Mouse (Mus musculus) heart, embryonic 12.5 days (tissue): ENCODE results near the gene Bpnt1. TPM values are rescaled to one million over a fixed set of nuclear protein-coding genes. Genes with fewer than 3 reads are reported as not detected.

ENCODE experiments used
- ATAC-seq: fragments of 200-750 bp; cut with Nextera tagmentation; 2 replicates; pipeline ENCODE4 v1.8.0; 2017; ENCODE audit warnings: moderate TSS enrichment, moderate library complexity; ENCODE audit not compliant: insufficient number of reproducible peaks, low FRiP score
- H3K27ac ChIP-seq: fragments of 300-500 bp; sonication (generic); 2 replicates; pipeline ENCODE4 v1.5.1; 2016; ENCODE audit warnings: mild to moderate bottlenecking, moderate library complexity; ENCODE audit not compliant: poor library complexity, severe bottlenecking
- H3K27me3 ChIP-seq: fragments of 300-500 bp; sonication (generic); replicated peaks from 2 replicates; pipeline ENCODE4 v1.6.1; 2016; ENCODE audit warnings: mild to moderate bottlenecking, moderate library complexity
- H3K36me3 ChIP-seq: fragments of 300-500 bp; sonication (generic); 2 replicates; pipeline ENCODE4 v1.6.1; 2016; ENCODE audit warnings: mild to moderate bottlenecking, moderate library complexity
- H3K4me1 ChIP-seq: fragments of 300-500 bp; sonication (generic); replicated peaks from 2 replicates; pipeline ENCODE4 v1.6.1; 2016; ENCODE audit warnings: mild to moderate bottlenecking
- H3K4me2 ChIP-seq: fragments of 300-500 bp; sonication (generic); 2 replicates; pipeline ENCODE4 v1.6.1; 2016; ENCODE audit warnings: mild to moderate bottlenecking, moderate library complexity
- H3K4me3 ChIP-seq: fragments of 300-500 bp; sonication (generic); 2 replicates; pipeline ENCODE4 v1.5.1; 2016; ENCODE audit warnings: mild to moderate bottlenecking
- H3K9ac ChIP-seq: fragments of 300-500 bp; sonication (generic); 2 replicates; pipeline ENCODE4 v1.6.1; 2016; ENCODE audit warnings: mild to moderate bottlenecking, moderate library complexity
- H3K9me3 ChIP-seq: fragments of 300-500 bp; sonication (generic); replicated peaks from 2 replicates; pipeline ENCODE4 v1.6.1; 2016; ENCODE audit warnings: mild to moderate bottlenecking, moderate library complexity
- WGBS: fragments of 180-500 bp; shearing (Covaris S2); methylation state at CpG from one replicate; pipeline ENCODE4 v1.1.7; 2016; 5-methylcytosine and 5-hydroxymethylcytosine counted together
- polyA plus RNA-seq: library from polyadenylated mRNA; unstranded; fragments of >200 nt; fragmentation: Nextera tagmentation; extraction: Ambion mirVana; gene quantifications from 2 replicates; pipeline ENCODE4 v1.2.1, GENCODE M21; 2016

The Bpnt1 gene
- polyA plus RNA-seq, 1 experiment from 2014 or later: 28.6 TPM

- no peaks in the 10 kb centered on the region for H3K9me3 ChIP-seq
- no peak overlapping the region for H3K4me3 ChIP-seq
- no peaks in the 10 kb centered on the region for H3K27me3 ChIP-seq
- no peak overlapping the region for H3K27ac ChIP-seq
- peaks cover 4% of the 10 kb centered on the region; the same call in 1 of the 2 replicates for H3K36me3 ChIP-seq
- ATAC-seq: no peak
- WGBS: 86% methylated on average over 5 of the region's 5 CpGs
- H3K4me2 ChIP-seq: no peak overlapping the region
- no peak overlapping the region for H3K9ac ChIP-seq
- peaks cover 35% of the 10 kb centered on the region for H3K4me1 ChIP-seq
These were observed 1.7 kb downstream of the Bpnt1 start for GRCm38 (mm10) chr1:185333651-185334050.

- Histone ChIP-seq H3K9me3 (no peaks in the 10 kb centered on the region), H3K36me3 (peaks cover 6% of the 10 kb centered on the region; the same call in 1 of the 2 replicates), H3K4me1 (peaks cover 35% of the 10 kb centered on the region), H3K4me2 (no peak overlapping the region), H3K4me3 (no peak overlapping the region), H3K9ac (no peak overlapping the region), H3K27ac (no peak overlapping the region), H3K27me3 (no peaks in the 10 kb centered on the region)
- no peak for ATAC-seq
- WGBS: 82% methylated on average over 4 of the region's 4 CpGs
These were observed 2.2 kb downstream of the Bpnt1 start for GRCm38 (mm10) chr1:185334136-185334535.

DNA sequence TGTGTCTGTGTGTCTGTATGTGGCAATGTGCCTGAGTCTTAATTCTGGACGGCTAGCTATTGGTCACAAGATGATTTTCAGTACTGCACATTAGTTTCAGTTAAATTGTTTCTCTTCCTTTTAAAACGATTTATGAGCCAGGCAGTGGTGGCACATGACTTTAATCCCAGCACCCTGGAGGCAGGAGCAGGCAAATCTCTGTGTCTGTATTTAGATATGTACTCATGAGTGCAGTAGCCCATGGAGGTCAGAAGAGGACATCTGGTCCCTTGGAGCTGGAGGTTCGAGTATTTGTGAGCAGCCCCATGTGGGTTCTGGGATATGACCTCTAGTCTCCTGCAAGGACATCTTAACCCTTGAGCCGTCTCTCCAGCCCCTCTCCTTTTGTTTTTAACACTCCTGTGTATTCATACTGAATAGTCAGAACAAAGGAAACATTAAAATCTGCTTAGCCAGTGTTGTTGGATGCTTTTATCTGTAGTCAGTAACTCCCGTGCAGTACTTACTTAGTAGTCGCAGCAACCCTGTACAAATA lies 3.3 kb downstream of the Bpnt1 start:
- H3K9me3 ChIP-seq: no peaks in the 10 kb centered on the region
- 66% methylated on average over 6 of the region's 6 CpGs for WGBS
- peaks cover 39% of the 10 kb centered on the region for H3K4me1 ChIP-seq

GRCm38 (mm10) chr1:185336535-185336934 lies 4.6 kb downstream of the Bpnt1 start:
- Histone ChIP-seq H3K27me3 (no peaks in the 10 kb centered on the region), H3K4me1 (peaks cover 39% of the 10 kb centered on the region), H3K4me3 (no peak overlapping the region), H3K4me2 (no peak overlapping the region), H3K36me3 (peaks cover 24% of the 10 kb centered on the region), H3K9ac (no peak overlapping the region), H3K27ac (no peak overlapping the region), H3K9me3 (no peaks in the 10 kb centered on the region)
- ATAC-seq: no peak
- 48% methylated on average over 3 of the region's 3 CpGs for WGBS

More for the DNA sequence above, 3.3 kb downstream of the Bpnt1 start:
- Histone ChIP-seq H3K4me2 (no peak overlapping the region), H3K27ac (no peak overlapping the region), H3K9ac (no peak overlapping the region), H3K36me3 (peaks cover 12% of the 10 kb centered on the region), H3K27me3 (no peaks in the 10 kb centered on the region), H3K4me3 (no peak overlapping the region)
- no peak for ATAC-seq

DNA sequence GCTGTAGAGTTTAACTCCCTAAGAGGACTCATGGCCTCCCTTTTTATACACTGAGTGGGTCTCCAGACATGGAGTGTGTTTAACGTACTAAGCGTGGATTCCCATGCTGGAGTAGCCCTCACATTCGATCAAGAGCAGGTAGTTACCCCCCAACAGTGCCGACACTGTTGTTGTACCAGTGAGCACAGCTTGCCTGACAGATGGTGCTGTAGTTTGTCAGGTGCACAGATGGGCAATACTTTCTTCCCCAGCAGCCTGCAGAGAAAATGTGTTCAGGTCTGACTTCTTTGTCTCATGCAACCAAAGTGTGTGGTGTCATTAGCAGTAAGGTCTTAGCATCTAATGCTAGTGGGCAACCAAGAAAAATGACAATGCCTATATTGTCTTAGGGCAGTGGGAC lies 10.5 kb downstream of the Bpnt1 start:
- Histone ChIP-seq H3K36me3 (peaks cover 76% of the 10 kb centered on the region), H3K9ac (no peak overlapping the region), H3K9me3 (no peaks in the 10 kb centered on the region), H3K27ac (no peak overlapping the region), H3K4me2 (no peak overlapping the region), H3K27me3 (no peaks in the 10 kb centered on the region), H3K4me3 (no peak overlapping the region), H3K4me1 (peaks cover 6% of the 10 kb centered on the region)
- no peak for ATAC-seq
- WGBS: 93% methylated on average over 4 of the region's 4 CpGs

- Histone ChIP-seq H3K4me1 (peaks cover 4% of the 10 kb centered on the region; the same call in 1 of the 2 replicates), H3K27me3 (no peaks in the 10 kb centered on the region), H3K4me3 (no peak overlapping the region), H3K9me3 (no peaks in the 10 kb centered on the region), H3K9ac (no peak overlapping the region), H3K36me3 (peaks cover 84% of the 10 kb centered on the region), H3K4me2 (no peak overlapping the region), H3K27ac (no peak overlapping the region)
- ATAC-seq: no peak
- 79% methylated on average over 8 of the region's 8 CpGs for WGBS
These were observed 11.5 kb downstream of the Bpnt1 start for GRCm38 (mm10) chr1:185343422-185343821.

DNA sequence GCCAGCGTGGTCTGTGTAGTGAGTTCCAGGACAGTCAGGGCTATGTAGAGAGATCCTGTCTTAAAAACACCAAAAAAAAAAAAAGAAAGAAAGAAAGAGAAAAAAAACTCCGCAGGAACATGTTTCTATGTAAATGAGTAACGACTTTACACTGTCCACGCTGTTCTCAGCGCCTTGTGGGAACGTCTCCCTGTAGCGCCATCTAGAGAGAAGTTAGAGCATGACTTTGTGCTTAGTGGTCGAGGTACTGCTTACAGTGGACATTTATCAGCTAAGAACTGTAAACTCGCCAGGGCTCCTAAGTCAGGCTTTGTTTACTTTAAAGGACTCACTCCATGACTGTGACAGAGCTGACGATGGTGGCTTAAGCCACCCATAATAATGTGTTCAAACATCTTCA lies 14.2 kb downstream of the Bpnt1 start:
- 72% methylated on average over 10 of the region's 10 CpGs for WGBS
- peaks cover 89% of the 10 kb centered on the region for H3K36me3 ChIP-seq

DNA sequence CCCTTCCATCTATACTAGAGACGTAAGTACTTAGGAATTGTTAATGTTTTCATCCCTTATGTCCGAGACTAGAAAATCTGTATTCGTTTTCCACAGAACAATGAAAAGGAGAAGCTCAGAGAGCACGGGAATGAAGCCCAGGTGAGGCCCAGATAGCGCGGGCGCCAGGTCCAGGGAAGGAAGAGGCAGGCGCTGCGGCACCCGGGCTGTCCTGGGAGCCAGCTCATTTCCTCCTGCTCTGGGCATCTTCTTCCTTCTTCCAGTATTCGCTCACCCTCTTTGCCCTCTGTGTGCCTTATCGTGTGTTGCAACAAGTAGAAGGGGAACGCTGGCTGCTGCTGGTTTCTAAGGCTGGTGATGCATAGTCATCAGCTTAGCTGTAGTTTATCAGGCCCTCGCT lies 17.8 kb downstream of the Bpnt1 start:
- Histone ChIP-seq H3K4me3 (no peak overlapping the region), H3K4me2 (no peak overlapping the region), H3K9me3 (no peaks in the 10 kb centered on the region), H3K4me1 (no peaks in the 10 kb centered on the region), H3K9ac (no peak overlapping the region), H3K36me3 (peaks cover 81% of the 10 kb centered on the region), H3K27me3 (no peaks in the 10 kb centered on the region), H3K27ac (no peak overlapping the region)
- no peak for ATAC-seq
- WGBS: 91% methylated on average over 14 of the region's 14 CpGs

More for the DNA sequence above, 14.2 kb downstream of the Bpnt1 start:
- Histone ChIP-seq H3K4me1 (no peaks in the 10 kb centered on the region), H3K4me3 (no peak overlapping the region), H3K9ac (no peak overlapping the region), H3K4me2 (no peak overlapping the region), H3K27me3 (no peaks in the 10 kb centered on the region), H3K27ac (no peak overlapping the region), H3K9me3 (no peaks in the 10 kb centered on the region)
- no peak for ATAC-seq

- no peak overlapping the region for H3K4me2 ChIP-seq
- H3K27ac ChIP-seq: no peak overlapping the region
- peaks cover 80% of the 10 kb centered on the region for H3K36me3 ChIP-seq
- H3K9ac ChIP-seq: no peak overlapping the region
- no peaks in the 10 kb centered on the region for H3K27me3 ChIP-seq
- H3K4me1 ChIP-seq: no peaks in the 10 kb centered on the region
- ATAC-seq: no peak
- WGBS: 94% methylated on average over 4 of the region's 4 CpGs
- no peak overlapping the region for H3K4me3 ChIP-seq
- H3K9me3 ChIP-seq: no peaks in the 10 kb centered on the region
These were observed 18.7 kb downstream of the Bpnt1 start for GRCm38 (mm10) chr1:185350611-185351010.

- Histone ChIP-seq H3K9ac (no peak overlapping the region), H3K27me3 (no peaks in the 10 kb centered on the region), H3K9me3 (no peaks in the 10 kb centered on the region), H3K36me3 (peaks cover 80% of the 10 kb centered on the region), H3K4me1 (no peaks in the 10 kb centered on the region), H3K4me3 (no peak overlapping the region), H3K4me2 (no peak overlapping the region), H3K27ac (no peak overlapping the region)
- 80% methylated on average over 12 of the region's 12 CpGs for WGBS
- no peak for ATAC-seq
These were observed 20.2 kb downstream of the Bpnt1 start for GRCm38 (mm10) chr1:185352151-185352550.

DNA sequence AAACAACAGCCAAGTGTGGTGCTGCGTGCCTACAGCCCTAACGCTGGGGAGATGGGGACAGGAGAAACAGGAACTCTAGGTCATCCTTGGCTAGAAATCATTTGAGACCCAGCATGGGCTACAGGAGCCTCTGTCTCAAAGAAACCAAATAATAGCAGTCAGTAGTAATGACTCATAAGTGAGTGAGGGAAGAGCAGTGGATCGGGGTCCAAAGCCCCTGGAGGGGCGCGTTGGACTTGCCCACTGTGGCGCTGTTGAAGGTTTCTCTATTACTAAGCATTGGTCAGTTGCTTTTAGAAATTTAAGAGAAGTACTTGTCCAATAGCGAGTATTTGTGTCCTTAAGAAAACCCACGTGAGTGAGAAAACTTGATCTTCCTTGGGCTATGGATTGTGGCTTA lies 21.4 kb downstream of the Bpnt1 start:
- Histone ChIP-seq H3K4me3 (no peak overlapping the region), H3K36me3 (peaks cover 76% of the 10 kb centered on the region), H3K4me2 (no peak overlapping the region), H3K9me3 (no peaks in the 10 kb centered on the region), H3K27ac (no peak overlapping the region), H3K9ac (no peak overlapping the region), H3K4me1 (no peaks in the 10 kb centered on the region), H3K27me3 (no peaks in the 10 kb centered on the region)
- no peak for ATAC-seq
- WGBS: 91% methylated on average over 8 of the region's 8 CpGs

- Histone ChIP-seq H3K27ac (no peak overlapping the region), H3K27me3 (no peaks in the 10 kb centered on the region), H3K36me3 (peaks cover 67% of the 10 kb centered on the region), H3K4me2 (no peak overlapping the region), H3K4me1 (no peaks in the 10 kb centered on the region), H3K9ac (no peak overlapping the region), H3K4me3 (no peak overlapping the region), H3K9me3 (no peaks in the 10 kb centered on the region)
- WGBS: 88% methylated on average over 4 of the region's 4 CpGs
- no peak for ATAC-seq
These were observed 22.8 kb downstream of the Bpnt1 start for GRCm38 (mm10) chr1:185354731-185355130.
